In the genomic region with DNA sequence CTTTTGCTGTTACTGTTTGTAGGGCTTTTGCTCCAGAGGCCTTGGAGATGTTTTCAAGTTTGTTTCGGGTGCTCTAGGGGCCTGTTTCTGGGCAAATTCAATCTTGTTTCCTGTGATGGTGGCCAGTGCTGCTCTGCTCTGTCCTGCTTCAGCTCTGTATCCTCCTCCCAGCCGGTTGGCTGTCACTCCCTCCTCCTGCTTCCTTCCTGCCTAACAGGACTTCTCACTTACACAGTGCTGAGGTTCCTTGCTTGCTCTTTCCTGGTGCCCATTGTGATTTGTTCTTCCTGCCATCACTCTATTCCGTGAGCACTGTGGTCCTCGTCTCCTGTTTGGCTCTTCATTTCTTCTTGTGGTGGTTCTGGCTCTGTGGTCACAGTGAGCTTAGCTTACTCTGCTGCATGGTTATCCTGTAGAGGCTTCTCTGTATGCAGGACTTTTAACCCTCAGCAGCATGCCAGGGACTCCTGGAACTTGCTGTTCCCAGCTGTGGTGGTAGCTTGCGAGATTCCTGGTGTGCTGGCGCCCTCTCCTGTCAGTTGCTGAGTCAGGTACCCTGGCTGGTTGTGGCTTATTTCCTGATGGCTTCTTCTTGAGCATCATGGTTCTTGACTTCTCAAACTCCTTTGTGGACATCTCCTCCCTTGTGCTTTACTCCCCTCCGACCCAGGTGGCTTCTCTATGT, we compare ENCODE assay signal across 8 mouse cellular contexts.
DNase-seq lines count a peak whose midpoint lies in the region; ATAC-seq and TF ChIP-seq lines count a peak whose summit lies in the region.

No protein-coding gene starts in this region.

- no peak for TF ChIP-seq POLR2A in liver, adult 2 months (IDR thresholded peaks at IDR 0.05; ENCODE audit: extremely low read depth, insufficient read depth, low read length)

- no peaks in the 10 kb centered on the region for H3K36me3 ChIP-seq in embryonic facial prominence, embryonic 15.5 days
- H3K36me3 ChIP-seq in heart, embryonic 12.5 days, result peaks cover 3% of the 10 kb centered on the region; the same call in 1 of the 2 replicates
- 0 out of 2 replicates have a peak, but pooled peaks cover under 1% of the 10 kb centered on the region for H3K36me3 ChIP-seq in kidney, embryonic 16.5 days (ENCODE audit: insufficient read depth, low read length)
- no peaks in the 10 kb centered on the region for H3K36me3 ChIP-seq in liver, adult 2 months (ENCODE audit: control insufficient read depth, insufficient read depth, low read length)
- H3K36me3 ChIP-seq in stomach, embryonic 14.5 days (ENCODE audit: control insufficient read depth, insufficient read depth, low read length), result no peaks in the 10 kb centered on the region

- peak; percentile 96 for TF ChIP-seq CTCF in liver, adult 2 months (IDR thresholded peaks at IDR 0.05; ENCODE audit: low read depth, low read length)

- H3K27ac ChIP-seq in embryonic facial prominence, embryonic 15.5 days (replicated peaks), result 0 out of 2 replicates have a peak overlapping the region, but pooled peaks have one; percentile 17
- H3K27ac ChIP-seq in heart, embryonic 12.5 days (ENCODE audit: poor library complexity, severe bottlenecking), result peak overlapping the region; percentile 46
- H3K27ac ChIP-seq in kidney, embryonic 16.5 days (ENCODE audit: low read length), result peak overlapping the region; percentile 58
- H3K27ac ChIP-seq in liver, adult 2 months (replicated peaks; ENCODE audit: insufficient read depth, low read depth, low read length), result peak overlapping the region; percentile 46
- no peak overlapping the region for H3K27ac ChIP-seq in stomach, embryonic 14.5 days (ENCODE audit: low read length)

- H3K79me2 ChIP-seq in liver, adult 2 months (ENCODE audit: control insufficient read depth, insufficient read depth, low read length), result peaks cover 7% of the 10 kb centered on the region; the same call in 1 of the 2 replicates

- peaks cover 28% of the 10 kb centered on the region for H3K4me1 ChIP-seq in embryonic facial prominence, embryonic 15.5 days
- peaks cover 70% of the 10 kb centered on the region for H3K4me1 ChIP-seq in heart, embryonic 12.5 days (replicated peaks)
- peaks cover 20% of the 10 kb centered on the region for H3K4me1 ChIP-seq in kidney, embryonic 16.5 days (ENCODE audit: insufficient read depth, low read length)
- H3K4me1 ChIP-seq in liver, adult 2 months (ENCODE audit: control insufficient read depth, insufficient read depth, low read length), result peaks cover 9% of the 10 kb centered on the region
- peaks cover 23% of the 10 kb centered on the region; the same call in 1 of the 2 replicates for H3K4me1 ChIP-seq in stomach, embryonic 14.5 days (ENCODE audit: control insufficient read depth, insufficient read depth, low read length)

- peak; percentile 81 for DNase-seq in 416B (ENCODE audit: low read depth)
- DNase-seq in adrenal gland, postnatal 4 days (ENCODE audit: low spot score in 2 of 2), result peak; percentile 44 to 68
- DNase-seq in liver, adult 2 months (ENCODE audit: extremely low read depth, low read depth, low spot score), result peak; percentile 49
- peak; percentile 13 to 59 for DNase-seq in natural killer cell, adult 2 months (ENCODE audit: low spot score in 2 of 2)

- no peak overlapping the region for H3K4me2 ChIP-seq in embryonic facial prominence, embryonic 15.5 days (replicated peaks)
- peak overlapping the region; percentile 9; the same call in 1 of the 2 replicates for H3K4me2 ChIP-seq in heart, embryonic 12.5 days
- H3K4me2 ChIP-seq in kidney, embryonic 16.5 days (replicated peaks; ENCODE audit: low read depth, low read length), result no peak overlapping the region
- no peak overlapping the region for H3K4me2 ChIP-seq in stomach, embryonic 14.5 days (replicated peaks; ENCODE audit: low read depth, low read length)

- no peaks in the 10 kb centered on the region for H3K27me3 ChIP-seq in embryonic facial prominence, embryonic 15.5 days
- H3K27me3 ChIP-seq in heart, embryonic 12.5 days (replicated peaks), result no peaks in the 10 kb centered on the region
- no peaks in the 10 kb centered on the region for H3K27me3 ChIP-seq in kidney, embryonic 16.5 days (ENCODE audit: insufficient read depth, low read length)
- no peaks in the 10 kb centered on the region for H3K27me3 ChIP-seq in liver, adult 2 months (ENCODE audit: control insufficient read depth, insufficient read depth, low read length)
- H3K27me3 ChIP-seq in stomach, embryonic 14.5 days (ENCODE audit: control insufficient read depth, insufficient read depth, low read length), result no peaks in the 10 kb centered on the region

- ATAC-seq in embryonic facial prominence, embryonic 15.5 days (ENCODE audit: insufficient number of reproducible peaks, low FRiP score, low TSS enrichment, low read depth), result peak; percentile 73; the same call in 1 of the 2 replicates
- peak; percentile 72 for ATAC-seq in heart, embryonic 12.5 days (ENCODE audit: insufficient number of reproducible peaks, low FRiP score)
- ATAC-seq in kidney, embryonic 16.5 days (ENCODE audit: low FRiP score, low TSS enrichment), result peak; percentile 80
- peak; percentile 57; the same call in 1 of the 2 replicates for ATAC-seq in stomach, embryonic 14.5 days (ENCODE audit: insufficient number of reproducible peaks, insufficient read depth, low FRiP score, low read depth)

- no peak overlapping the region for H3K9ac ChIP-seq in embryonic facial prominence, embryonic 15.5 days
- 0 out of 2 replicates have a peak overlapping the region, but pooled peaks have one; percentile 27 for H3K9ac ChIP-seq in heart, embryonic 12.5 days
- H3K9ac ChIP-seq in kidney, embryonic 16.5 days (replicated peaks; ENCODE audit: low read length), result no peak overlapping the region
- H3K9ac ChIP-seq in liver, adult 2 months (ENCODE audit: low read depth, low read length), result no peak overlapping the region
- no peak overlapping the region for H3K9ac ChIP-seq in stomach, embryonic 14.5 days (replicated peaks; ENCODE audit: low read depth, low read length)

- 22% methylated on average over 7 of the region's 7 CpGs for whole genome bisulfite sequencing in embryonic facial prominence, embryonic 15.5 days
- WGBS in heart, embryonic 12.5 days, result 22% methylated on average over 7 of the region's 7 CpGs
- 26% methylated on average over 7 of the region's 7 CpGs for WGBS in kidney, embryonic 16.5 days
- 46% methylated on average over 7 of the region's 7 CpGs for WGBS in liver, adult 2 months
- 27% methylated on average over 7 of the region's 7 CpGs for WGBS in stomach, embryonic 14.5 days

- no peak overlapping the region for H3K4me3 ChIP-seq in embryonic facial prominence, embryonic 15.5 days (replicated peaks)
- H3K4me3 ChIP-seq in heart, embryonic 12.5 days, result no peak overlapping the region
- H3K4me3 ChIP-seq in kidney, embryonic 16.5 days (ENCODE audit: low read length), result no peak overlapping the region
- H3K4me3 ChIP-seq in liver, adult 2 months (ENCODE audit: insufficient read depth, low read depth, low read length), result no peak overlapping the region
- no peak overlapping the region for H3K4me3 ChIP-seq in stomach, embryonic 14.5 days (ENCODE audit: low read depth, low read length)

- no peaks in the 10 kb centered on the region for H3K9me3 ChIP-seq in embryonic facial prominence, embryonic 15.5 days (replicated peaks)
- H3K9me3 ChIP-seq in heart, embryonic 12.5 days (replicated peaks), result no peaks in the 10 kb centered on the region
- no peaks in the 10 kb centered on the region for H3K9me3 ChIP-seq in kidney, embryonic 16.5 days (ENCODE audit: low read length)
- no peaks in the 10 kb centered on the region for H3K9me3 ChIP-seq in stomach, embryonic 14.5 days (ENCODE audit: control insufficient read depth, low read depth, low read length)
